ENCODE assay signal across 8 mouse cellular contexts in the genomic region with DNA sequence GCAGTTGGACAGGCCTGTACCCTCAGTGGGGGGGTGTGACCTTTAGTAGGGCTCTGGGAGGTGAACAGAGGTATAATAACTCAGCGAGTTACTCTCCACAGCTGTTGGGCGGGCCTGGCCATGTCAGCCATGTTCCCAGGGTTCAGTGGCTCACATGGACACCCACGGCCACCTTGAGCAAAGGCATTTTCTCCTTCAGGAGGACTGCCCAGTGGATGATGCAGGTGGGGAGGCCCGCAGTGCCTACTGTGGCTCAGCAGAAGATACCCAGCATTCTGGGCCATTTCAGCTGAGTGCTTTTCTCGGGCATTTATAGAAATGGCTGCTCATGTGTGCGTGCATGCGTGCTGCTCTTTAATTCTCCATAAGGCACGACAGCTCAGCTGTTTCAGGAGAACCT. TPM values are rescaled to one million over a fixed set of nuclear protein-coding genes. Genes with fewer than 3 reads are reported as not detected.
DNase-seq lines count a peak whose midpoint lies in the region; ATAC-seq and TF ChIP-seq lines count a peak whose summit lies in the region.

No protein-coding gene starts in this region.

- DNase-seq in adrenal gland, adult 2 months: peak; percentile 41
- no peak for DNase-seq in adrenal gland, postnatal 25 days
- no peak for DNase-seq in left cerebral cortex, adult 2 months (ENCODE audit: extremely low spot score in 1 of 2, low spot score in 2 of 2)
- DNase-seq in left cerebral cortex, adult 11 months (ENCODE audit: low spot score): no peak
- DNase-seq in kidney, postnatal 4 days: peak; percentile 21 to 54
- DNase-seq in Muller cell, postnatal 12 days (ENCODE audit: inconsistent ontology term): no peak
- DNase-seq in urinary bladder, postnatal 14 days (ENCODE audit: low spot score): no peak

- H3K4me1 ChIP-seq in embryonic facial prominence, embryonic 15.5 days: peaks cover 34% of the 10 kb centered on the region

- ATAC-seq in embryonic facial prominence, embryonic 15.5 days (ENCODE audit: insufficient number of reproducible peaks, low FRiP score, low TSS enrichment, low read depth): no peak

- H3K27me3 ChIP-seq in embryonic facial prominence, embryonic 15.5 days: 0 out of 2 replicates have a peak, but pooled peaks cover 3% of the 10 kb centered on the region

- H3K9me3 ChIP-seq in embryonic facial prominence, embryonic 15.5 days (replicated peaks): no peaks in the 10 kb centered on the region

- peak overlapping the region; percentile 99 for H3K27ac ChIP-seq in left cerebral cortex, adult 2 months
- H3K27ac ChIP-seq in embryonic facial prominence, embryonic 15.5 days (replicated peaks): no peak overlapping the region

- no peak overlapping the region for H3K9ac ChIP-seq in embryonic facial prominence, embryonic 15.5 days

- no peaks in the 10 kb centered on the region for H3K36me3 ChIP-seq in embryonic facial prominence, embryonic 15.5 days

- peak overlapping the region; percentile 94 for H3K4me2 ChIP-seq in embryonic facial prominence, embryonic 15.5 days (replicated peaks)

- H3K4me3 ChIP-seq in left cerebral cortex, adult 2 months: peak overlapping the region; percentile 86
- H3K4me3 ChIP-seq in embryonic facial prominence, embryonic 15.5 days (replicated peaks): peak overlapping the region; percentile 10; the same call in 1 of the 2 replicates

- intact Hi-C loops in left cerebral cortex, adult 2 months (cut with DNase I): no loop called here

- no peak for TF ChIP-seq CTCF in left cerebral cortex, adult 2 months (IDR thresholded peaks at IDR 0.05)

- 83% methylated on average over 8 of the region's 8 CpGs for WGBS in embryonic facial prominence, embryonic 15.5 days

RNA-seq across cellular contexts. Expression of a gene that starts 2.5 kb away (rescaled TPM):
- total RNA-seq in adrenal gland, adult 2 months (2021): 10 to 100 TPM; 75.8 to 85.6 TPM
- polyA plus RNA-seq in adrenal gland, adult 2 months (2012; rRNA removed): 64.4 and 66.5 TPM in 2 replicates
- total RNA-seq in adrenal gland, postnatal 25 days (2021): 72.2 and 72.8 TPM in 2 replicates
- total RNA-seq in left cerebral cortex, adult 2 months (2021): 100 to 1,000 TPM; 200 to 205 TPM
- 6.9 and 7.5 TPM in 2 replicates for polyA plus RNA-seq in embryonic facial prominence, embryonic 15.5 days (2015; fragmentation: Nextera tagmentation; extraction: Ambion mirVana)

Comparison
In these comparisons a context has a peak if more than half of its experiments do, and no peak if none do; other contexts are left out.
1. DNase-seq: peak in adrenal gland, adult 2 months (single experiment) and kidney, postnatal 4 days (2 of 2); none in adrenal gland, postnatal 25 days (single experiment), left cerebral cortex, adult 2 months (0 of 2), left cerebral cortex, adult 11 months (single experiment), Muller cell, postnatal 12 days (single experiment) and urinary bladder, postnatal 14 days (single experiment).